Mouse (Mus musculus): ENCODE results near the gene Tlcd2.

Tlcd2 gene

GRCm38 (mm10) chr11:75512301-75513018 lies 50.9 kb downstream of the Tlcd2 start:
- ATAC-seq (ENCODE audit: insufficient number of reproducible peaks, low FRiP score, low TSS enrichment), result no peak

GRCm38 (mm10) chr11:75513336-75513735 lies 51.8 kb downstream of the Tlcd2 start, which contains the start of gene Scarf1:
TSS of gene Scarf1 (plus strand) at chr11:75513540.
- no peak for ATAC-seq (ENCODE audit: insufficient number of reproducible peaks, low FRiP score, low TSS enrichment)

GRCm38 (mm10) chr11:75515186-75515585 lies 53.7 kb downstream of the Tlcd2 start:
- ATAC-seq (ENCODE audit: insufficient number of reproducible peaks, low FRiP score, low TSS enrichment), result no peak

GRCm38 (mm10) chr11:75519834-75520633 lies 58.5 kb downstream of the Tlcd2 start:
- no peak for ATAC-seq (ENCODE audit: insufficient number of reproducible peaks, low FRiP score, low TSS enrichment)

Measured in cerebellum, adult (tissue).